Mouse (Mus musculus) forebrain, embryonic 15.5 days (tissue): Measurements from ENCODE around the gene Nup210l. TPM values are rescaled to one million over a fixed set of nuclear protein-coding genes. Genes with fewer than 3 reads are reported as not detected.
A peak's percentile ranks its signal among the peaks of the same experiment; 100 is the strongest.

Experiments used
- ATAC-seq: fragments of 200-750 bp; cut with Nextera tagmentation; replicated peaks from 2 replicates; pipeline ENCODE4 v1.8.0; 2017; ENCODE audit warnings: mild to moderate bottlenecking, moderate TSS enrichment, moderate library complexity
- H3K27ac ChIP-seq: fragments of 300-500 bp; sonication (generic); replicated peaks from 2 replicates; pipeline ENCODE4 v1.5.1; 2015; ENCODE audit warnings: mild to moderate bottlenecking, inconsistent platforms
- H3K27me3 ChIP-seq: fragments of 300-500 bp; sonication (generic); 2 replicates; pipeline ENCODE4 v1.6.1; 2015; ENCODE audit warnings: inconsistent platforms
- H3K36me3 ChIP-seq: fragments of 300-500 bp; sonication (generic); 2 replicates; pipeline ENCODE4 v1.6.1; 2015; ENCODE audit warnings: mild to moderate bottlenecking, inconsistent platforms
- H3K4me1 ChIP-seq: fragments of 300-500 bp; sonication (generic); 2 replicates; pipeline ENCODE4 v1.6.1; 2015; ENCODE audit warnings: inconsistent platforms
- H3K4me2 ChIP-seq: fragments of 300-500 bp; sonication (generic); replicated peaks from 2 replicates; pipeline ENCODE4 v1.6.1; 2015; ENCODE audit warnings: mild to moderate bottlenecking, inconsistent platforms
- H3K4me3 ChIP-seq: fragments of 300-500 bp; sonication (generic); 2 replicates; pipeline ENCODE4 v1.5.1; 2015; ENCODE audit warnings: mild to moderate bottlenecking, inconsistent platforms
- H3K9ac ChIP-seq: fragments of 300-500 bp; sonication (generic); replicated peaks from 2 replicates; pipeline ENCODE4 v1.6.1; 2015; ENCODE audit warnings: mild to moderate bottlenecking, inconsistent platforms
- H3K9me3 ChIP-seq: fragments of 300-500 bp; sonication (generic); 2 replicates; pipeline ENCODE4 v1.6.1; 2016; ENCODE audit warnings: inconsistent platforms
- WGBS: fragments of 180-500 bp; shearing (Covaris S2); methylation state at CpG from one replicate; pipeline ENCODE4 v1.1.7; 2015; ENCODE audit warnings: mixed read lengths; 5-methylcytosine and 5-hydroxymethylcytosine counted together
- polyA plus RNA-seq: library from polyadenylated mRNA; unstranded; fragments of >200 nt; fragmentation: Nextera tagmentation; extraction: Ambion mirVana; gene quantifications from 2 replicates; pipeline ENCODE4 v1.2.1, GENCODE M21; 2015

Gene Nup210l
- polyA plus RNA-seq, 1 experiment from 2014 or later = 0.23 TPM

GRCm38 (mm10) chr3:90194759-90195158 lies 90.8 kb downstream of the Nup210l start:
- Histone ChIP-seq H3K36me3 (no peaks in the 10 kb centered on the region), H3K4me3 (no peak overlapping the region), H3K9ac (no peak overlapping the region), H3K27me3 (no peaks in the 10 kb centered on the region), H3K4me1 (no peaks in the 10 kb centered on the region), H3K27ac (no peak overlapping the region), H3K4me2 (no peak overlapping the region), H3K9me3 (no peaks in the 10 kb centered on the region)
- WGBS = 19% methylated on average over 4 of the region's 4 CpGs
- no peak for ATAC-seq

GRCm38 (mm10) chr3:90195644-90196043 lies 91.7 kb downstream of the Nup210l start:
- no peaks in the 10 kb centered on the region for H3K27me3 ChIP-seq
- H3K9ac ChIP-seq = no peak overlapping the region
- H3K4me2 ChIP-seq = no peak overlapping the region
- 77% methylated on average over 1 of the region's 1 CpGs for WGBS
- no peak overlapping the region for H3K4me3 ChIP-seq
- H3K9me3 ChIP-seq = no peaks in the 10 kb centered on the region
- no peak for ATAC-seq
- H3K4me1 ChIP-seq = no peaks in the 10 kb centered on the region
- H3K36me3 ChIP-seq = no peaks in the 10 kb centered on the region
- no peak overlapping the region for H3K27ac ChIP-seq

- no peaks in the 10 kb centered on the region for H3K36me3 ChIP-seq
- WGBS = 90% methylated on average over 1 of the region's 1 CpGs
These were observed 93.6 kb downstream of the Nup210l start for GRCm38 (mm10) chr3:90197548-90197947.

DNA sequence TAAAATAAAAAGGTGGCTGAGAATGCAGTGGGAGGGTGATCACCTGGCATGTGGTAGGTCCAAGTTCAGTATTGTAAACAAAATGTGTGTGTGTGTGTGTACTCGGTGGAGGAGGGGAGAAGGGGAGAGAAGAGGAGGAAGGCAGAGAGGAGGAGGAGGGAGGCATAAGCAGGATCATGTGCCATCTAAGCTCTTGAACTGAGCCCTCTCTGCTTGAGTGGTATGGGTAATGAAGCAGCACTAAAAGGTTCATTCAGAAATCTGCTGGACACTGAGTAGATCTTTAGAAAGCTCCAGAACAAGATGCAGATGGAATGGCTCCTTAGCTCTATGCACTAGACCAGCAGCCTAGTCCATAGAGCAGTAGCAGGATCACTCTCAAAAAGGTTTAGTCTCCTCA lies 99.0 kb downstream of the Nup210l start:
- 46% methylated on average over 1 of the region's 1 CpGs for WGBS
- Histone ChIP-seq H3K9me3 (no peaks in the 10 kb centered on the region), H3K36me3 (peaks cover 4% of the 10 kb centered on the region), H3K9ac (no peak overlapping the region), H3K4me1 (no peaks in the 10 kb centered on the region), H3K4me2 (no peak overlapping the region), H3K27me3 (no peaks in the 10 kb centered on the region), H3K4me3 (no peak overlapping the region), H3K27ac (no peak overlapping the region)
- ATAC-seq = no peak

More at GRCm38 (mm10) chr3:90197548-90197947, 93.6 kb downstream of the Nup210l start:
- Histone ChIP-seq H3K9ac (no peak overlapping the region), H3K9me3 (no peaks in the 10 kb centered on the region), H3K27me3 (no peaks in the 10 kb centered on the region), H3K27ac (no peak overlapping the region), H3K4me3 (no peak overlapping the region), H3K4me2 (no peak overlapping the region), H3K4me1 (no peaks in the 10 kb centered on the region)
- ATAC-seq = no peak

DNA sequence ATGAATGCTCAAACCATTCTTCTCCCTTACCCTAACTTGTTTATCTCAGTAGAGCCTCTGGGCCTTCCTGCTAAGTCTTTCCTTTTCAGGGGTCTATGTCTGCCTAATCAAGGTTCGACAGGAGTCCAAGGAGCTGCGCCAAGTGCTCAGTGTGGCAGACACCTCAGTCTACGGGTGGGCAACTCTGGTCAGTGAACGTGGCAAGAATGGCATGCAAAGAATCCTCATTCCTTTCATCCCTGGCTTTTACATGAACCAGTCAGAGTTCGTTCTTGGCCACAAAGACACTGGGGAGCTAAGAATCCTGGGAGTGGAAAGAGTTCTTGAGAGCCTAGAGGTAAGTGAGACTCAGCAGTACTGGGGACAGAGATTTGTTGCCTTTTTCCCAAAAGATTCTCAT lies 99.7 kb downstream of the Nup210l start:
- H3K9me3 ChIP-seq = no peaks in the 10 kb centered on the region
- no peak overlapping the region for H3K27ac ChIP-seq
- H3K9ac ChIP-seq = no peak overlapping the region
- H3K4me3 ChIP-seq = no peak overlapping the region
- no peaks in the 10 kb centered on the region for H3K27me3 ChIP-seq
- peaks cover 11% of the 10 kb centered on the region for H3K36me3 ChIP-seq
- H3K4me2 ChIP-seq = no peak overlapping the region
- 77% methylated on average over 5 of the region's 5 CpGs for WGBS
- H3K4me1 ChIP-seq = no peaks in the 10 kb centered on the region
- ATAC-seq = no peak

GRCm38 (mm10) chr3:90204582-90204981 lies 100.7 kb downstream of the Nup210l start:
- ATAC-seq = no peak
- Histone ChIP-seq H3K4me3 (no peak overlapping the region), H3K36me3 (peaks cover 19% of the 10 kb centered on the region), H3K4me1 (no peaks in the 10 kb centered on the region), H3K27me3 (no peaks in the 10 kb centered on the region), H3K27ac (no peak overlapping the region), H3K4me2 (no peak overlapping the region), H3K9me3 (no peaks in the 10 kb centered on the region), H3K9ac (no peak overlapping the region)
- 96% methylated on average over 2 of the region's 2 CpGs for WGBS

- H3K9me3 ChIP-seq = no peaks in the 10 kb centered on the region
- H3K9ac ChIP-seq = no peak overlapping the region
- H3K4me2 ChIP-seq = no peak overlapping the region
- H3K4me3 ChIP-seq = no peak overlapping the region
- no peaks in the 10 kb centered on the region for H3K27me3 ChIP-seq
- 97% methylated on average over 2 of the region's 2 CpGs for WGBS
- H3K36me3 ChIP-seq = peaks cover 44% of the 10 kb centered on the region
- no peak for ATAC-seq
- H3K4me1 ChIP-seq = peaks cover 22% of the 10 kb centered on the region
- no peak overlapping the region for H3K27ac ChIP-seq
These were observed 104.7 kb downstream of the Nup210l start for GRCm38 (mm10) chr3:90208662-90209061.

GRCm38 (mm10) chr3:90209908-90210566 lies 106.1 kb downstream of the Nup210l start:
- peaks cover 44% of the 10 kb centered on the region for H3K36me3 ChIP-seq
- H3K4me2 ChIP-seq = no peak overlapping the region
- H3K4me3 ChIP-seq = no peak overlapping the region
- peaks cover 28% of the 10 kb centered on the region for H3K4me1 ChIP-seq
- no peaks in the 10 kb centered on the region for H3K27me3 ChIP-seq
- no peak overlapping the region for H3K9ac ChIP-seq
- WGBS = 94% methylated on average over 5 of the region's 5 CpGs
- H3K9me3 ChIP-seq = no peaks in the 10 kb centered on the region
- H3K27ac ChIP-seq = no peak overlapping the region
- ATAC-seq = no peak

DNA sequence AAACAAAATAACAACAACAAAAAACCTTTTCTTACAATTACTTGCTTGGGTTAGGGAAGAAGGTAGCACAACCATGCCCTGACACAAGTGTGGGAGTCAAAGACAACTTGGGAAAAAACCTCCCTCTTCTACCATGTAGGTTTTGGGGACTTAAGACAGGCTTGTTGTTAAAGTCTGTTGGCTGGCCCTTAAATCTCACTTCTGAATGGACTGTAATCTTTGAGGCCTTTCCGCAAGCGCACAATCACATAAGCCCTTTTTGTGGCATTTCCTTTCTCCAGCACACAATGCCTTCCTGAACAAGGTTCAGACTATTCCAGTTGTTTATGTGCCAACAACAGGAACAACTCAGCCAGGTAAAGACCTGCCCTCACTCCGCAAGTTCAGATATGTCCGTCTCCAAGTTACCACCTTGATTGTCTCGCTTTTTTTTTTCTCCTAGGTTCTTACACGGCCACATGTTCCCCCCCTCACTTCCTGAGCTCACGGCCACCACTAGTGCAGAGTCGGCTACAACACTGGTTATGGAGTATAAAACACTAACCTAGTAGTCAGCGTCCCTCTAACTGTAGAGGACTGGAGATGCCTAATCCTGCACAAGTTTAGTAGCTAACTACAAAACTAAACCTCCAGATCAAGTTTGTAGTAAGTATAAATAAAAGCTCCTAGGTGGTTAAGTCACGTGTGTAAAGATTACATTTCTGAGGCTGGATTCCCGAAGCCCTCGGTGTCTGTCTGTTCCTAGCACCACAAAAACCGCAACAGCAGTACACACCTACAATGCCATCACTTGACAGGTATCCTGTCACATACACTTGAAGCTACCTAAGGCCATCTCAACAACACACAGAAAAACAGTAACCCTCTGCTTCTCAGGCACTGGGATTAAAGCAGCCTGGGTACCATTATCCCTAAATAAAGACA lies 107.8 kb downstream of the Nup210l start:
- WGBS = 86% methylated on average over 13 of the region's 13 CpGs
- H3K4me1 ChIP-seq = peaks cover 28% of the 10 kb centered on the region
- H3K4me3 ChIP-seq = peak overlapping the region; percentile 68; the same call in 1 of the 2 replicates
- H3K36me3 ChIP-seq = peaks cover 44% of the 10 kb centered on the region
- peak overlapping the region; percentile 88 for H3K4me2 ChIP-seq
- no peak overlapping the region for H3K27ac ChIP-seq
- H3K27me3 ChIP-seq = no peaks in the 10 kb centered on the region
- H3K9ac ChIP-seq = peak overlapping the region; percentile 81; the same call in 1 of the 2 replicates
- no peak for ATAC-seq
- no peaks in the 10 kb centered on the region for H3K9me3 ChIP-seq

GRCm38 (mm10) chr3:90212723-90213122 lies 108.8 kb downstream of the Nup210l start:
- 11% methylated on average over 5 of the region's 5 CpGs for WGBS

DNA sequence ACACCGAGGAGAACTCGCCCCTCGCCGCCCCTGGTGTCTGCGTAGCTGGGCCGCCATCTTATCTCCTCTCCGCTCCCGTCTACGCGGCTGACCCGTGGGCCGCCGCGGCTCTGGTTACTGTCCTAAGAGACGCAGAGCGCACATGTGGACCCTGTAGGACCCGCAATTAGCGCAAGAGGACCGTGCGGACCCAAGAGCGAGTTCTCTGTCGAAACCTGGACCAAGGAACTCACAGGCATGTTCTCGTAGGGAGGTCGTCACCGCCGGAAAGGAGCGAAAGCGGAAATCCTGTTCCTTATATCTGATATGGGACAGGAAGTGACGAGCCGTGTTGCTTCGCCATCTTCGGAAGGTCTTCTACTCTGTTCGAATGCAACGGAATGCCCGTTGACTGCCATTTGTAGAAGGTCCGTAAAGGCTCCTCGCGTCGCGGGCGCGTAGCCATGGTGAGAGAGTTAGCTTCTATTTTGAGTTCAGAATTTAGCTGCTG lies 109.5 kb downstream of the Nup210l start, which contains the start of the genes Rps27 and Rab13:
Gene Rps27, minus strand, starts transcription at position 275 of the 490 bp plus-strand sequence.
Gene Rab13, plus strand, starts transcription at position 319 of the 490 bp plus-strand sequence.
- Histone ChIP-seq H3K9ac (peak within 1 kb of the TSS; percentile 81), H3K4me1 (peaks cover 28% of the 10 kb centered on the region), H3K27ac (peak within 1 kb of the TSS; percentile 77), H3K4me2 (peak within 1 kb of the TSS; percentile 88), H3K9me3 (no peaks in the 10 kb centered on the region), H3K36me3 (peaks cover 35% of the 10 kb centered on the region), H3K27me3 (no peaks in the 10 kb centered on the region), H3K4me3 (peak within 1 kb of the TSS; percentile 68)
- under 1% methylated on average over 42 of the region's 42 CpGs for WGBS
- peak; percentile 97 for ATAC-seq

More at GRCm38 (mm10) chr3:90212723-90213122, 108.8 kb downstream of the Nup210l start:
- H3K4me3 ChIP-seq = peak overlapping the region; percentile 68
- no peaks in the 10 kb centered on the region for H3K9me3 ChIP-seq
- peaks cover 42% of the 10 kb centered on the region for H3K36me3 ChIP-seq
- ATAC-seq = no peak
- H3K4me1 ChIP-seq = peaks cover 28% of the 10 kb centered on the region
- H3K9ac ChIP-seq = peak overlapping the region; percentile 81
- no peak overlapping the region for H3K27ac ChIP-seq
- H3K27me3 ChIP-seq = no peaks in the 10 kb centered on the region
- H3K4me2 ChIP-seq = peak overlapping the region; percentile 88
